Mouse (Mus musculus): ENCODE results near the gene Itgbl1. TPM values are rescaled to one million over a fixed set of nuclear protein-coding genes. Genes with fewer than 3 reads are reported as not detected.

Gene Itgbl1
- polyA plus RNA-seq, 1 experiment, result 0.45 TPM

- 71% methylated on average over 8 of the region's 8 CpGs for WGBS
- H3K4me3 ChIP-seq (replicated peaks; ENCODE audit: control insufficient read depth, low read depth, low read length), result no peak overlapping the region
- no peaks in the 10 kb centered on the region for H3K4me1 ChIP-seq (ENCODE audit: control insufficient read depth, insufficient read depth, low read length)
- no peak for TF ChIP-seq POLR2A (IDR thresholded peaks at IDR 0.05; ENCODE audit: borderline replicate concordance, control insufficient read depth, low read depth, low read length)
- no peak for TF ChIP-seq CTCF (IDR thresholded peaks at IDR 0.05; ENCODE audit: control insufficient read depth, insufficient read depth, low read length)
- no peak overlapping the region for H3K27ac ChIP-seq (ENCODE audit: control insufficient read depth, insufficient read depth, low read depth, low read length, poor library complexity)
Measured at GRCm38 (mm10) chr14:123843675-123844425, 184.1 kb downstream of the Itgbl1 start.

- TF ChIP-seq CTCF (IDR thresholded peaks at IDR 0.05; ENCODE audit: control insufficient read depth, insufficient read depth, low read length) (no peak), POLR2A (IDR thresholded peaks at IDR 0.05; ENCODE audit: borderline replicate concordance, control insufficient read depth, low read depth, low read length) (no peak)
Measured at GRCm38 (mm10) chr14:123864531-123864930, 204.8 kb downstream of the Itgbl1 start.

GRCm38 (mm10) chr14:123865779-123866726 lies 206.3 kb downstream of the Itgbl1 start:
- H3K4me3 ChIP-seq (replicated peaks; ENCODE audit: control insufficient read depth, low read depth, low read length), result no peak overlapping the region
- no peak for TF ChIP-seq CTCF (IDR thresholded peaks at IDR 0.05; ENCODE audit: control insufficient read depth, insufficient read depth, low read length)
- TF ChIP-seq POLR2A (IDR thresholded peaks at IDR 0.05; ENCODE audit: borderline replicate concordance, control insufficient read depth, low read depth, low read length), result no peak
- 50% methylated on average over 6 of the region's 6 CpGs for WGBS
- no peaks in the 10 kb centered on the region for H3K4me1 ChIP-seq (ENCODE audit: control insufficient read depth, insufficient read depth, low read length)
- no peak overlapping the region for H3K27ac ChIP-seq (ENCODE audit: control insufficient read depth, insufficient read depth, low read depth, low read length, poor library complexity)

More at GRCm38 (mm10) chr14:123864531-123864930, 204.8 kb downstream of the Itgbl1 start:
- no peak overlapping the region for H3K27ac ChIP-seq (ENCODE audit: control insufficient read depth, insufficient read depth, low read depth, low read length, poor library complexity)
- no peak overlapping the region for H3K4me3 ChIP-seq (replicated peaks; ENCODE audit: control insufficient read depth, low read depth, low read length)
- 52% methylated on average over 1 of the region's 1 CpGs for WGBS
- H3K4me1 ChIP-seq (ENCODE audit: control insufficient read depth, insufficient read depth, low read length), result no peaks in the 10 kb centered on the region

- 61% methylated on average over 1 of the region's 1 CpGs for WGBS
- Histone ChIP-seq H3K4me1 (ENCODE audit: control insufficient read depth, insufficient read depth, low read length) (no peaks in the 10 kb centered on the region), H3K4me3 (replicated peaks; ENCODE audit: control insufficient read depth, low read depth, low read length) (no peak overlapping the region), H3K27ac (ENCODE audit: control insufficient read depth, insufficient read depth, low read depth, low read length, poor library complexity) (no peak overlapping the region)
- TF ChIP-seq CTCF (IDR thresholded peaks at IDR 0.05; ENCODE audit: control insufficient read depth, insufficient read depth, low read length) (no peak), POLR2A (IDR thresholded peaks at IDR 0.05; ENCODE audit: borderline replicate concordance, control insufficient read depth, low read depth, low read length) (no peak)
Measured at GRCm38 (mm10) chr14:123927903-123928302, 268.1 kb downstream of the Itgbl1 start.

- WGBS, result 56% methylated on average over 2 of the region's 2 CpGs
- H3K27ac ChIP-seq (ENCODE audit: control insufficient read depth, insufficient read depth, low read depth, low read length, poor library complexity), result no peak overlapping the region
- no peak for TF ChIP-seq POLR2A (IDR thresholded peaks at IDR 0.05; ENCODE audit: borderline replicate concordance, control insufficient read depth, low read depth, low read length)
- no peak for TF ChIP-seq CTCF (IDR thresholded peaks at IDR 0.05; ENCODE audit: control insufficient read depth, insufficient read depth, low read length)
- no peaks in the 10 kb centered on the region for H3K4me1 ChIP-seq (ENCODE audit: control insufficient read depth, insufficient read depth, low read length)
- no peak overlapping the region for H3K4me3 ChIP-seq (replicated peaks; ENCODE audit: control insufficient read depth, low read depth, low read length)
Measured at GRCm38 (mm10) chr14:123966531-123966930, 306.8 kb downstream of the Itgbl1 start.

GRCm38 (mm10) chr14:123967996-123968395 lies 308.2 kb downstream of the Itgbl1 start:
- Histone ChIP-seq H3K4me1 (ENCODE audit: control insufficient read depth, insufficient read depth, low read length) (no peaks in the 10 kb centered on the region), H3K27ac (ENCODE audit: control insufficient read depth, insufficient read depth, low read depth, low read length, poor library complexity) (no peak overlapping the region), H3K4me3 (replicated peaks; ENCODE audit: control insufficient read depth, low read depth, low read length) (no peak overlapping the region)
- 80% methylated on average over 6 of the region's 6 CpGs for WGBS
- TF ChIP-seq POLR2A (IDR thresholded peaks at IDR 0.05; ENCODE audit: borderline replicate concordance, control insufficient read depth, low read depth, low read length) (no peak), CTCF (IDR thresholded peaks at IDR 0.05; ENCODE audit: control insufficient read depth, insufficient read depth, low read length) (no peak)

- no peak for TF ChIP-seq CTCF (IDR thresholded peaks at IDR 0.05; ENCODE audit: control insufficient read depth, insufficient read depth, low read length)
- no peak for TF ChIP-seq POLR2A (IDR thresholded peaks at IDR 0.05; ENCODE audit: borderline replicate concordance, control insufficient read depth, low read depth, low read length)
- Histone ChIP-seq H3K4me1 (ENCODE audit: control insufficient read depth, insufficient read depth, low read length) (no peaks in the 10 kb centered on the region), H3K4me3 (replicated peaks; ENCODE audit: control insufficient read depth, low read depth, low read length) (no peak overlapping the region), H3K27ac (ENCODE audit: control insufficient read depth, insufficient read depth, low read depth, low read length, poor library complexity) (no peak overlapping the region)
- WGBS, result 63% methylated on average over 2 of the region's 2 CpGs
Measured at GRCm38 (mm10) chr14:123990591-123991195, 330.9 kb downstream of the Itgbl1 start.

Other genes starting within 250 kb of the Itgbl1 start
- not detected in 2 replicates for gene Nalcn, start 32.8 kb upstream of the Itgbl1 start, polyA plus RNA-seq (2011; ENCODE audit: insufficient read depth, insufficient read length, low replicate concordance, missing spikeins)

Data from bone marrow, adult 2 months (tissue).